Mouse (Mus musculus) heart, embryonic 14.5 days (tissue): ENCODE measurements at regions not wholly inside any gene's neighbourhood (a gene's known extent, or its start where the extent isn't known, plus 50 kb on each side); places are given as distances from the start of the nearest gene placed in this dataset.

Experiments used
- ATAC-seq: fragments of 200-750 bp; cut with Nextera tagmentation; 2 replicates; pipeline ENCODE4 v1.8.0; 2017; ENCODE audit warnings: low read depth, moderate TSS enrichment; ENCODE audit not compliant: insufficient number of reproducible peaks, insufficient read depth, low FRiP score
- H3K27ac ChIP-seq, 2 experiments: fragments of 200-500 bp in 1 of 2; fragments of 300-500 bp in 1 of 2; sonication (generic) in 1 of 2; replicated peaks in 1 of 2; 2 replicates each; pipeline ENCODE4 v1.5.1; 2012 to 2014; ENCODE audit warnings: low read depth in 2 of 2, low read length in 2 of 2, control low read depth in 1 of 2, mild to moderate bottlenecking in 1 of 2, mixed read lengths in 1 of 2; ENCODE audit not compliant: control insufficient read depth in 1 of 2, insufficient read depth in 1 of 2
- H3K27me3 ChIP-seq: fragments of 300-500 bp; sonication (generic); 2 replicates; pipeline ENCODE4 v1.6.1; 2014; ENCODE audit warnings: mild to moderate bottlenecking, low read length, control low read depth; ENCODE audit not compliant: control insufficient read depth, insufficient read depth
- H3K36me3 ChIP-seq: fragments of 300-500 bp; sonication (generic); 2 replicates; pipeline ENCODE4 v1.6.1; 2014; ENCODE audit warnings: mild to moderate bottlenecking, control low read depth, low read length, mixed read lengths; ENCODE audit not compliant: control insufficient read depth, insufficient read depth
- H3K4me1 ChIP-seq, 2 experiments: fragments of 200-500 bp in 1 of 2; fragments of 300-500 bp in 1 of 2; sonication (generic) in 1 of 2; 2 replicates each; pipeline ENCODE4 v1.6.1; 2012 to 2014; ENCODE audit warnings: low read length in 2 of 2, control low read depth in 1 of 2, mixed read lengths in 1 of 2; ENCODE audit not compliant: control insufficient read depth in 2 of 2, insufficient read depth in 2 of 2
- H3K4me2 ChIP-seq: fragments of 300-500 bp; sonication (generic); 2 replicates; pipeline ENCODE4 v1.6.1; 2014; ENCODE audit warnings: mild to moderate bottlenecking, low read length
- H3K4me3 ChIP-seq, 2 experiments: fragments of 200-500 bp in 1 of 2; fragments of 300-500 bp in 1 of 2; sonication (generic) in 1 of 2; 2 replicates each; pipeline ENCODE4 v1.5.1; 2012 to 2014; ENCODE audit warnings: low read length in 2 of 2, mild to moderate bottlenecking in 2 of 2, control low read depth in 1 of 2, low read depth in 1 of 2, moderate library complexity in 1 of 2; ENCODE audit not compliant: control insufficient read depth in 1 of 2, insufficient read depth in 1 of 2
- H3K9ac ChIP-seq: fragments of 300-500 bp; sonication (generic); 2 replicates; pipeline ENCODE4 v1.6.1; 2014; ENCODE audit warnings: mild to moderate bottlenecking, low read length
- H3K9me3 ChIP-seq: fragments of 300-500 bp; sonication (generic); 2 replicates; pipeline ENCODE4 v1.6.1; 2016; ENCODE audit warnings: low read length, control low read depth; ENCODE audit not compliant: control insufficient read depth
- WGBS: fragments of 180-500 bp; shearing (Covaris S2); extraction: QIAGEN DNeasy Blood & Tissue Kit; methylation state at CpG from one replicate; pipeline ENCODE4 v1.1.7; 2014; 5-methylcytosine and 5-hydroxymethylcytosine counted together

DNA sequence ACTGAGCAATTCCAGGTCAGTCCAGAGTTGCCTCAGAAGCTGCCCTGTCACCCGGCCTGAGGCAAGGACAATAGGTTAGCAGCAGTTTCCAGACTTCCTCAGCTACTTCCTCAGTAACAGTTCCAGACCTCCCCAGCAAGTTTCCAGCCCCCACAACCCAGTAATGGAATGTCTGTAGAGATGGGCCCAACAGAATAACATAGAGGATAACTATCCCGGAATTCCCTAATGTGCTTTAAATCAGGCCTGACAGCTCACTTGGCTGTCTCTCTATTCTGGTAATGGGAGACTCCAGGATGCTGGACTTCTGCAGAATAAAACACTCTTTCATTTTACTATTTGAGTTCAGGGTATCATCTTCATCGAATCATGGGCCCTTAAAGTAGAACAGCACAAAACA, 268.4 kb upstream of the Tsc22d2 start:
- Histone ChIP-seq H3K27me3 (no peaks in the 10 kb centered on the region), H3K36me3 (no peaks in the 10 kb centered on the region), H3K9me3 (no peaks in the 10 kb centered on the region), H3K4me1 (no peaks in the 10 kb centered on the region), H3K4me2 (no peak overlapping the region), H3K9ac (no peak overlapping the region), H3K27ac (no peak overlapping the region), H3K4me3 (no peak overlapping the region)
- 54% methylated on average over 3 of the region's 3 CpGs for WGBS
- no peak for ATAC-seq

DNA sequence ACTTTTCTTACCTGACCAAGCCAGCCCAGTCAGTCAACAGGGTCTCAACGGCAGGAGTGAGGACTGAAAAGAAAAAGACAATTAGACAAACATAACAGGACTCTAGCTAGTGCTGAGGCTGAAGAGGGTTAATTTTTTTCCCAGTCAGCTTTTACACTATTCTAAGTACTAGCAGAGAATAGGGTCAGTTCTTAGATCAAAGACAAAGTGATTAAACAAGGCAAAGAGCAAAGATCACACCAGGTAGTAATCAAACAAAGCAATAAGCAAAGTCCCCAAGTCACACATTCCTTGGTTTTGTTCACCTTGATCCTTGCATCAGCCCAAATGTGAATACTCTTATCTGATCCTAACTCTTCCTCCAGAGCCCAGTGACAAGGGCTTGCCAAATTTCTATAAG, 267.8 kb upstream of the Tsc22d2 start:
- no peaks in the 10 kb centered on the region for H3K9me3 ChIP-seq
- H3K4me1 ChIP-seq, result no peaks in the 10 kb centered on the region
- no peak overlapping the region for H3K4me3 ChIP-seq
- no peak for ATAC-seq
- H3K36me3 ChIP-seq, result no peaks in the 10 kb centered on the region
- H3K9ac ChIP-seq, result no peak overlapping the region
- 48% methylated on average over 1 of the region's 1 CpGs for WGBS
- no peaks in the 10 kb centered on the region for H3K27me3 ChIP-seq
- no peak overlapping the region for H3K4me2 ChIP-seq
- no peak overlapping the region for H3K27ac ChIP-seq

DNA sequence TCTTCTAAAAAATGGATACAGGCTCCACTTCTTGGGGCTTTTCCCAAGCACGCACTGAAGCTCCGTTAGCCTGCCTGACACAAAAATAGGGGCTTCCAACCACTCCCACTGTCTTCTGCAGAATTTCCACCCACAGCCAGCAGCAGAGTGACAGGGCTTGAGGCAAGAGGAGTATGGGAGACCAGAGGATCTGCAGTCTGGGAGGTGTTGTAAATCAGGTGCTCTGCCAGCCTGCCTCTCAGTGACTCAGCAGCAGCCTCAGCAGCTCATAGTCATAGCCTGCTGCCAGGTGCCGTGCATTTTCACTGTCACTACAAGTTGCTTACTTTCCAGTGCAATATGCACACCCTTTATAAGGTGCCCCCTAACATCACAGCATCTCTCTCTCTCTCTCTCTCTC, 261.4 kb upstream of the Tsc22d2 start:
- WGBS, result 62% methylated on average over 3 of the region's 3 CpGs
- H3K9me3 ChIP-seq, result no peaks in the 10 kb centered on the region
- no peak for ATAC-seq
- H3K36me3 ChIP-seq, result no peaks in the 10 kb centered on the region
- H3K27me3 ChIP-seq, result no peaks in the 10 kb centered on the region
- no peak overlapping the region for H3K4me3 ChIP-seq
- no peak overlapping the region for H3K9ac ChIP-seq
- no peaks in the 10 kb centered on the region for H3K4me1 ChIP-seq
- no peak overlapping the region for H3K27ac ChIP-seq
- no peak overlapping the region for H3K4me2 ChIP-seq

DNA sequence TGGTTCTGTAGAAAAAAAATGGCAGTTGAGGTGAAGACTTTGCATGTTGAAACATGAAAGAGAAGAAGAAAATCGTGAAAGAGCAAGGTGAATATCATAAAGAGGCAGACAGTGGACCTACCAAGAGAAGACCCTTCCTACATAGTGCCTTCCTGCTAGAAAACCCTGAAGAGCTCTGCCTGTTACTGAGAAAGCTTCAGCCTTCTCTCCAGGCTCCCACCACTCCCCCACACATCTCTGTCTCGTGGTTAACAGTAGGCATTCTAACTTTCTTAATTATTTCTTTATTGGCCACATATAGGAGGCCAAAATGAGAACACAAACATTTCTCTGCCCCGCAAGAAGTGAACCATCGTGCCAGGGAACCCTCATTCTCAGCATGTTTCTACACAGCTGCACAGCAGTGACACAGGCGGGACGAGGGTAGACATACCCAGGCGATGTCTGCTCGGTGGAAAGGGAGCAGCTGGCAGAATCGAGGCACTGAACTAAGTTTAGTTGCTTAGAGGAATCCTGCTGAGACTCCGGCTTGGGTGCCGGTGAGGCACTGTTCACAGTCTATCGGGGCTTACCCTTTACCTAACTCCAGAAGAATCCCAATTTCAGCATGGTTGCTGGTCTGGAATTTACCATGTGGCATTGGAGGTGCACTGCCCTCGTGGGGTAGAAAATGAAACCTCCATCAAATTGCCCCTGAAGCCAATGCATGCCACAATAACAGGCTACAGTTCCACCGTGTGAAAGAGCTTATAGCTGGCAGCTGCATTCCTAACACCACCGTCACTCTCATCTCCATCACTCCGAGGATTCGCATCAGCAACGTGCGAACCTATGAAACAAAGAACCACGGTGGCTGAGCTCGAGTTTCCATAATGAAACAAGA, 260.4 kb upstream of the Tsc22d2 start:
- Histone ChIP-seq H3K36me3 (no peaks in the 10 kb centered on the region), H3K27ac (no peak overlapping the region), H3K9ac (no peak overlapping the region), H3K4me3 (no peak overlapping the region), H3K27me3 (no peaks in the 10 kb centered on the region), H3K4me2 (no peak overlapping the region), H3K9me3 (no peaks in the 10 kb centered on the region), H3K4me1 (no peaks in the 10 kb centered on the region)
- ATAC-seq, result no peak
- 72% methylated on average over 21 of the region's 21 CpGs for WGBS

DNA sequence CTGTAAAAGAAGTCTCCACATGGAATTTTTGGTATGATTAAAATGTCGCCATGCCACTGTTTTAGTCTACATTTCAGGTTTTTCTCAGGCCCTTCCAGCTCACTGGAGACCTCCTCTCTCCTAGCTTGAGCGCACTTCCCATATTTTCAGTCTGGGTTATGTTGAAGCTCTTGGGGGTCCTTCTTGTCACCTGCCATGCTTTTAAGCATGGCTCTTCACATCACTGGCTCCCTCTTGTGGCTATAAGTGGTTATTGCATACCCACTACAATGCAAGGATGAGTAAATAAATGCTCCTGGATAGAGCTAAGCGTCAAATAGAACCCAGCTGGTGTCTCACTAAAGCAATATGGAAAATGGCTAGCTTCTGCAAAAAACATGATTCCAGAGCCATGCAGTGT, 255.1 kb upstream of the Tsc22d2 start:
- 74% methylated on average over 3 of the region's 3 CpGs for WGBS
- no peak overlapping the region for H3K9ac ChIP-seq
- H3K27me3 ChIP-seq, result no peaks in the 10 kb centered on the region
- peaks cover 19 to 28% of the 10 kb centered on the region in 2 experiments for H3K4me1 ChIP-seq
- ATAC-seq, result no peak
- no peak overlapping the region for H3K4me3 ChIP-seq
- H3K4me2 ChIP-seq, result no peak overlapping the region
- no peak overlapping the region for H3K27ac ChIP-seq
- no peaks in the 10 kb centered on the region for H3K36me3 ChIP-seq
- H3K9me3 ChIP-seq, result no peaks in the 10 kb centered on the region

DNA sequence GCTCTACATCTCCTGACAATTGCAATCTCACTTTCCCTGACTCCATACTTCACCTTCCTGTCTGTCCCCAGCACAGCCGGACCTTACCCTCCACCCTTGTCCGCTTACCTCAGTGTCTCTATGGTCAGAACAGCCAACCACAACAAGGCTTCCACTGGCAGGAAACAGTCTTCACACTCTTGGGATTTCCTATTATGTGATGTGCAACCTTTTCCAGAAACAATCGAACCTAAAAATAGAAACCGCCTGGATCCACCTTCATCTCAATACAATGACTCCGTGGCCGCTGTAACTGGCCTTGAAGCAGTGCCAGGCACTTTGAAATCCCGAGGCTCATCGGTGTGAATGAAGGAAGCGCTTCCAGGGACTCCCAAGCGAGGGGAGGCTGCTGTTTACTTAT, 252.3 kb upstream of the Tsc22d2 start:
- Histone ChIP-seq H3K27ac (peak overlapping the region; percentile 40 to 61), H3K36me3 (no peaks in the 10 kb centered on the region), H3K4me2 (peak overlapping the region; percentile 45), H3K27me3 (no peaks in the 10 kb centered on the region), H3K9ac (peak overlapping the region; percentile 1), H3K4me1 (peaks cover 32 to 49% of the 10 kb centered on the region in 2 experiments), H3K9me3 (no peaks in the 10 kb centered on the region), H3K4me3 (0 out of 4 replicates have a peak overlapping the region, but pooled peaks of 1 of the 2 experiments have one; percentile 3)
- WGBS, result 13% methylated on average over 10 of the region's 10 CpGs
- peak; percentile 75 for ATAC-seq

DNA sequence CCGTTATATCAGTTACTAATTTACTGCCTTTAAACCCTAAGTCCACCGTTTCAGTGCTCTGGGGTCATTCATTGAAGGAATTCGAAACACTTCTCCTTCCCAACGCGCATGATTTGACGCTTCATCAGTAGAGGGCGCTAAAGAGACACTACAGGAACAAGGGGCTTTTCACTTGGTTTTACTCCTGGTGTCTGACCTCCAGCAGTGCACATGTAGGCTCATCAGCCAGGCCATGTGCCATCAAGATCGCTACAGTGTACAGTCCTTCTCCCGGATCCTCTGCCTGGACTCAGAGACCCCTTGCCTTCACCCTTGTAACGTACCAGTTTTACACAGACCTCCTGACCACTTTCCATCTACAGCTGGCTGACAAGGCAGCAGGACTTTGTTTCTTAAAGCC, 250.7 kb upstream of the Tsc22d2 start:
- no peak overlapping the region; the same call in 1 of the 2 replicates for H3K9ac ChIP-seq
- H3K27me3 ChIP-seq, result no peaks in the 10 kb centered on the region
- H3K4me3 ChIP-seq, result no peak overlapping the region
- no peaks in the 10 kb centered on the region for H3K36me3 ChIP-seq
- no peak for ATAC-seq
- no peaks in the 10 kb centered on the region for H3K9me3 ChIP-seq
- peaks cover 34 to 54% of the 10 kb centered on the region in 2 experiments for H3K4me1 ChIP-seq
- H3K4me2 ChIP-seq, result peak overlapping the region; percentile 16; the same call in 1 of the 2 replicates
- H3K27ac ChIP-seq, result no peak overlapping the region
- 6% methylated on average over 10 of the region's 10 CpGs for WGBS
